Mouse (Mus musculus) regulatory T cell (primary cell): Measurements from ENCODE around the gene Adamts9.

Experiments
- in situ Hi-C: fragments of 300-600 bp; cut with MboI, MseI; formaldehyde crosslinking; loops from one replicate; pipeline ENCODE4 v1.15.1; 2025; ENCODE audit warnings: high pct_unique_total_duplicates

Gene Adamts9

GRCm38 (mm10) chr6:92928261-92928660 is 15.0 kb downstream of the Adamts9 start:
- in situ Hi-C loops: no loop called here

GRCm38 (mm10) chr6:92924536-92924935 is 18.8 kb downstream of the Adamts9 start:
- in situ Hi-C loops: no loop called here

DNA sequence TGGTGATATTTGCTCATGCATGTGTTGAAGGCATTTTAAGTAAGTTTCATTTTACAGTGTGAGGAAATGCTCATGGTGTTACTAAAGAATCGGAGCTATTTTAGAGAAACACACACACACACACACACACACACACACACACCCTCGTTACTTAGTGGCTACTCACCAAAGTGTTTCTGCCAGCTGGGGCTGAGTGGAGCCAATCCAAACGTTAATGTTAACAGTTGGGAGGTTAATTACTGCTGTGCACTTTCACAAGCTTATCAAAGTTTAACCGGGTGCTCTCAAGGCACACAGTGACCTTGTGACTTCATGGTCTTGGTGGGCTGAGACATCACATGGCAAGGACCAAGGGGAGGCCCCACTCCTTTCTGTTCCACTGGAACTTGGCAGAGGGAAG is 21.4 kb downstream of the Adamts9 start:
- in situ Hi-C loops: no loop called here

DNA sequence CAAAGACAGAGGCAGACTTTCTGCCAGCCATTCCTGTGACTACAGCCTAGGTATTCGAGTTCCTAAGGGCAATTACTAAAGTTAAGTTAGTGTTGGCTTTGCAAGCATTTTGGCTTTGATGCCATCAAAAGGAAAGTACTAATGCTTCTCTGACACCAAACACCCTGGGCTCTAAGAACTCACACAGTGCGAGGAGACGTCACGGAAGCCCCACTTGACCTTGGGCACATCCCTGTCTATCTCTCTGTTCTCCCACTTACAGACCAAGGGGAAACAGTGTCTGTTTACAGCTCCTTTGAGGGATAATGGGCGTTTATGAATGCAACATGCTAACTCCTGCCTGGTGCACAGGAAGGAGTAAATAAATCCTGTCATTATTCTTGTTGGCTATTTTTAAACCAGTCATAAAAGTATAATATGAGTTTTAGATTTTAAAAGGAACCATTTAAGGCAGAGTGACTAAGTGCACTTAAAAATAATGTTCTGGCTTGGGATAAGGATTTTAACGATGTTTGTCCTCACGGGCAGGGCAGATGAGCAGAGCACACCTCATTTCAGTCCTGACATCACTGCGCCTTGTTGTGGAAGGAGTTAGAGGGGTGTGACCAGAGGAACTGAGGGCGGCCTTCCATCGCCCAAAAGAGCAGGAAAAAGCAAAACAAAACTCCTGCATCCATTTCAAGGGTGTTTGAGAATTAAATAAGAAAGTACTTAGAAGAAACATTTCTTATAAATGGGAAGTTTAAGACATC is 22.2 kb downstream of the Adamts9 start:
- in situ Hi-C loops: no loop called here

DNA sequence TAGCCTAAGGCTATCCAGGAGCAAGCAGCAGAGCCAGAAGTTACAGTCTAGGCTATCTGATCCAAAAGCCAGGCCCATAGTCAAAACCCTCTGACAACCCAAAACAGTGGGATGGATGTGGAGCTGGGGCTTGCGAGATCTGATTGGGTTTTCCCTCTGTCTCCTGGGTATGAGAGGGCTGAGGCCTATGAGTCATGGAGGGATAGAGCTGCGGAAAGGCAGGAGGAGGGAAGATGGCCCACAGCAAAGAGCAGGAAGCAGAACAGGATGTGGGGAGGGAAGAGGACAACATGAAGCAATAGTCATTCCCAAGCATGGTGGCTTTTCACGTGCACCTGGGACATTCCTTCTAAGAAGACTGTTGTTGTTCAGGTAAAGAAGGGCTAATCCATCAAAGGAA is 32.7 kb downstream of the Adamts9 start:
- in situ Hi-C loops: no loop called here

- in situ Hi-C loops: no loop called here
Observed at GRCm38 (mm10) chr6:92909361-92909760, 33.9 kb downstream of the Adamts9 start.

GRCm38 (mm10) chr6:92905922-92906321 is 37.4 kb downstream of the Adamts9 start:
- in situ Hi-C loops: no loop called here

DNA sequence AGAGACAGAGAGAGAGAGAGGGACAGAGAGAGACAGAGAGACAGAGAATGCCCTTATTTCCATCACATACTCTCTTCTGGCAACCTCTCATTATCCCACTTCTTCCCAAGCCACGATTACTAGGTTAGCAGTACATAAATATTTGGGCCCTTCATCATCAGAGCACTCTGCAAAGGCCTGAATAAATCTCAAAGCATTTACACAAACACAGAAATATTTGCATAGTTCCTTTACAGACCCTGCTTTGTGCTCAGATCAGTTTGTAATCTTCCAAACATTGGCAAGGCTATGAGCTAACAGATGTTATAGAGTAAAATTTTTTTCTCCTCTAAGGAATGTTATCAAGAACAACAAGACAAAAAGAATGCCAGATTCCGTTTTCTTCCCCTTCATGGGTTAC is 38.8 kb downstream of the Adamts9 start:
- in situ Hi-C loops: no loop called here

GRCm38 (mm10) chr6:92904037-92904436 is 39.3 kb downstream of the Adamts9 start:
- in situ Hi-C loops: no loop called here

GRCm38 (mm10) chr6:92891535-92891934 is 51.8 kb downstream of the Adamts9 start:
- in situ Hi-C loops: no loop called here

DNA sequence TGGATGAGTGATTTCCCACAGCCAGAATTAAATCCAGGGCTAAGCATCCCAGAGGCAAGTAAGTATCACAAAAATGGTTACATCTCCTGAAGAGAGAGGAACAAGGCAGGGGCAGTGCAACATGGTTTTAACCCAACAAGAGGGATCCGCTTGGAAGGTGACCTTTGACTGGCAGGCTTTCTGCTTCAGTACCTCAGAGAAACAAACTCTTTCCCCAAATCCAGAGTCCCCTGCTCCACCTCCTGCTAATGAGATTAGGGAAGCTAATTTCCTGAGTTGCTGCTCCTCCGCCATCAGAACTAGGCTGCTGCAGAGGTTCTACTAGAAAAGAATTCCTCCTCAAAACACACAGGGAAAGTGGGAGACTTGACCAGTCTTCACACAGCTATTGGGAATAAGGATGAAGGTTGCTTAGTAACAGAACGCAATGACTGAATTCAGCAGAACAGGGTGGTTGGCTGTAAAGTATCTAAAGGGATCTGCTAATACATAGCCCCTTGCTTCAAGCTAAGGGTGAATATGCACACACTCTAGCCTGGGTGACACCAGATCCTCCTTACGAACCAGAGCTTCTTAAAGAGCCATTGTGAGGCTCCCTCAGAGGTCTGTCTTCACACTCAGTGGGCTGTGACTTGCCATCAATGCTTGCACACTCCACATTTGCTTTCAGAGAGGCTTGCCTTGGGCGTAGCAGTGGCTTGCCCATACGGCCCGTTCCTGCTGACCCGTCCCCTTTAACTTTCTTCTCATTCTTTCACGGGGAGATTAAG is 60.0 kb downstream of the Adamts9 start:
- in situ Hi-C loops: no loop called here

DNA sequence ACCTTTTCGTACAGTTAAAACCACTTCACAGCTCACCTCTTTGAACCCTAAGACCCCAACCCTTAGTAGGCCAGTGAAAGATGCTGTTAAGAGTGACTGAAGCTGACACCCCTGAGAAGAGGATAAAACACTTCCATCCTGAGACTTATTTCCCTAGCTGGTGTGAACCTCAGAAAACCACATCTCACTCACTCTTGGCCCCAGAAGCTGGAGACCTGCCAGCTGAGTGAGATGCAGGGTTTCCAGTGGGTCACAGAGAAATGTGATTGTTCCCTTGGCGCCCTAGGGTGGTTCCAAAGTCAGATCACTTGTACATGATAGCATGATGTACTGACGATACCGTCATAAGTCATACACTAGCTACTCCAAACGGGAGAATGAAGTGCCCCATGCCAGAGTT is 60.8 kb downstream of the Adamts9 start:
- in situ Hi-C loops: no loop called here

DNA sequence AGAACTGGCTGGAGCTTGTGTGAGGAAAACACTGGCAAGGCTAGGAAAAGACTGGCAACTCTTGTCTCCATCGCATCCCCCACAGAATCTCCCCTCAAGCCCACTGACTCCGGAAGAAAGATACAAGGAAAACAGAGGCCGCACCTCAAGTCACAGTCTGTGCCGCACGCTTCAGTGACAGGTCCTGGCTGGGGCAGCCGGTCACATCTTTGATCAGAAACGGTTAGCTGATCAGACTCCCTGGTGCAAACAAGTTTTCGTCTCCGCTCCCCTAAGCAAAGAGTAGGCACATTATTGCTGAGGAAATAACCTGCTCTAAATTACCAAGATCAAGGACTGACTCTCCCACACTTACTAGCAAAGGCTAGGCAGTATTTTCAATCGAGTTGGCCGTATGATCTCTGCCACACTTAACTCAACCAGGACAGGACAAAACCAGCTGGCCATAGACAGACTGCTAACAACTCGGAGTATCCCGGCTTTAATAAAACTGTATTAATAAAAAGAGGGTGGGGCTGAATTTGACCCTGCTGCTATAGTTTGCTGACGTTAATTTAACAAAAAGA is 63.5 kb downstream of the Adamts9 start:
- in situ Hi-C loops: no loop called here

GRCm38 (mm10) chr6:92878771-92879170 is 64.5 kb downstream of the Adamts9 start:
- in situ Hi-C loops: no loop called here

- in situ Hi-C loops: no loop called here
Observed at GRCm38 (mm10) chr6:92877236-92877635, 66.1 kb downstream of the Adamts9 start.

DNA sequence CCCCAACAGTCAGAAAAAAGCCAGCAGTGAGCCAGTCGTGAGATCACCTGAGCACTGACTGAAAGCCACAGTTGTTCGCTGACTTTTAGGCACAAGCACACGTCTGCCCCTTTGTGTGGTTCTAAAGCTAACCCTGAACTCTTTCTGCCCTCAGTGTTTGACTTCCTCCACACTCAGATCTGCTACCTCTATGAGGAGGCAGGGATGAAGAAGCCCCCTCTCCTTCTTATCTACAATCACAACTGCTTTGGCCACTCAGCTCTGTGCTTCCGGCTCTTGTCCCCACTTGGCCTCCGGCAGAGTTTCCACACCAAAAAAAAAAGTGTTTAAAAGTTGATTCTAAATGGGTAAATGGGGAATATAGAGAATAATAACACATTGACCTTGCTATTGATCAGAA is 67.2 kb downstream of the Adamts9 start:
- in situ Hi-C loops: no loop called here

- in situ Hi-C loops: no loop called here
Observed at GRCm38 (mm10) chr6:92875340-92875739, 68.0 kb downstream of the Adamts9 start.

- in situ Hi-C loops: no loop called here
Observed at GRCm38 (mm10) chr6:92874854-92875253, 68.4 kb downstream of the Adamts9 start.

DNA sequence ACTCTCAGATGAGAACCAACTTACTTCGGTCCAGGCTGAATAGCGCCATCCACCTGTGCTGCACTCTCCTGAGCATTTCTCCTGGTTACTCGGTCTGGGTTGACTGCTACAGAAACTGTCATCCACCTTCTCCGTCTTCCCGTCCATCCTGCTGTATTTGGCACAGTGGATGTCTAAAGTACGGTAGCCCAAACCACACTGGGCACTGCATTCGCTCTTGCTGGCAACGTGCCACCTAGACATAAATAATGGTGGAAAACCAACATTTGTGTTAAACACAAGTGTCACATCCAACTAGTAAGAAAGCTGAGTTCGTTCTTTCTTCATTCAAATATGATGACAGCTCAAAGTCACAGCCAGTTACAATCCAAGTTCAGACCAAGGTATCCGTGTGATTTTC is 70.5 kb downstream of the Adamts9 start:
- in situ Hi-C loops: no loop called here

DNA sequence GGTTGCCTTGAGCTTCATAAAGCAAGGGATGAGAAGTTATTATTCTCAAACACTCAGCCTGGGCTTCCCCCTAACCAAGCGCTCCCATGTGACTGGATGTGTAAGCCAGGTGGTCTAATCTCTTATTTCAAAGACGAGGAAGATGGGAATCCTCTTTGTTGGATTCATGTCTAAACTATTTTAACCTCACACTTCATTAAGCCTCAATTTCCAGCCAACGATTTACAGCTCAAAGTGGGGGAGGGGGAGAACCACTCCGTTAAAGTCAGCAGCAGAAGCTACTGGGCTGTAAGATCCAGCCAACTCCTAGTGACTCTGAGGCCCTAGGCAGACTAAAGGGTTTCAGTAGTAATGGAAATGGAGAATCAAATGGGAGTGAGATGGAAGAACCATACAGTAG is 71.5 kb downstream of the Adamts9 start:
- in situ Hi-C loops: no loop called here

GRCm38 (mm10) chr6:92869582-92870219 is 73.6 kb downstream of the Adamts9 start:
- in situ Hi-C loops: no loop called here

DNA sequence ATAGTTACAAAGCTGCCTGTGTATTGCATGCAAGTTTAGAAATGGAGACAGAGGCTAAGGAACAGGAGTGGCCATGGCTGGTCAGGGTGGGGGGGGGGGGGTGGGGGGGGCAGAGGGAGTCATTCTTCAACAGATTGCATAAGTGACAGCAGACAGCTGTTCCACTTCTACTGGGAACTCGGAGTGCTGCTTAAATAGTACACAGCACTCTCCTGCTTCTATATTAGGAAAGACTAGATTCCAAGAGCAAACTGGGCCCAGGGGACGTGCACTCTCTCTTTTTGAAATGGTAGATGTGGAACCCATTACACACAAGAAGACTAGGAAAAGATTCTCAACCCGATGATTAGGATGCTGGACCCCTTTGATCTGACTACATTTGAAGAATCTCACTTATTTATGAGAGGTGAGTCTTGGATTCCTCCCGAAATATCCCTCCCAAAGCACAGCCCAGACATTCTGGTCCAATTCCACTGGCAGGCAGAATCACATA is 74.2 kb downstream of the Adamts9 start, which contains the start of gene Gm15737:
Gm15737 (plus strand) TSS at position 269 of the 493 bp plus-strand sequence.
- in situ Hi-C loops: no loop called here
